Mouse (Mus musculus): Measurements from ENCODE around the gene Lsm2. TPM values are rescaled to one million over a fixed set of nuclear protein-coding genes. Genes with fewer than 3 reads are reported as not detected.
"Not testable (repeated sequence)": the region's sequence is repeated elsewhere in the genome, so short reads cannot be mapped to it uniquely, and the experiment has no call there.

Gene Lsm2
- polyA plus RNA-seq (2015; fragmentation: Nextera tagmentation; extraction: Ambion mirVana): 196 and 200 TPM in 2 replicates

DNA sequence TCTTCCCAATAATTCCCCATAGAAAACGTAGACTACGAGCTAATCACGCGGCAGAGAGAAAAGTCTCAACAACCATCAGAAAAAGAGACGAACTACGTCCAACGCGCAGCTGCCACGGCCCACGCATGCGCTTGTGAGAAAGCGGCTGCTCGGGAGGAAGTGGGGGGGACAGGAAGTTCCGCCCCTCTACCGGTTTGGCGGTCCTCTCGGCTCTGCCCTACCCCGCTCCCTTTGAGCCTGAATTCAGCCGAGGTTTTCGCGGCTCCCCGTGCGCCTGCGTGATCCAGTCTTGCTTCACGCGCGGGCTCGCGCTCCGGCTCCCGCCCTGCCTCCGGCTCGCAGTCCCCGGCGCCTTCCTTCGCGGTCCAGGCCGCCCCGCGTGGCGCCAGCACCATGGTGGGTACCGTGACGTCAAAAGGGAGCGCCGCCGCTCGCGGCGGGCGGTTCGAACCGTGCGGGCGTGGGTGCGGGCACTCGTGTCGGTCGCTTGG lies at the start of gene Lsm2:
TSS of gene Lsm2 (plus strand) at position 173 of the 491 bp plus-strand sequence.
- no peaks in the 10 kb centered on the region for H3K9me3 ChIP-seq
- H3K4me1 ChIP-seq: peaks cover 22% of the 10 kb centered on the region
- peak; percentile 95 for ATAC-seq (ENCODE audit: low FRiP score, low read depth)
- peak within 1 kb of the TSS; percentile 94 for H3K4me2 ChIP-seq (replicated peaks)
- H3K9ac ChIP-seq: peak within 1 kb of the TSS; percentile 91
- H3K27me3 ChIP-seq: no peaks in the 10 kb centered on the region
- 0% methylated on average over 58 of the region's 58 CpGs for whole genome bisulfite sequencing
- peak within 1 kb of the TSS; percentile 85 for H3K4me3 ChIP-seq
- peak within 1 kb of the TSS; percentile 99 for H3K27ac ChIP-seq
- H3K36me3 ChIP-seq: peaks cover 22% of the 10 kb centered on the region

GRCm38 (mm10) chr17:34932287-34932686 lies 49.4 kb upstream of the Lsm2 start:
- no peak for ATAC-seq (ENCODE audit: low FRiP score, low read depth)
- Histone ChIP-seq H3K4me2 (replicated peaks) (peak overlapping the region; percentile 99), H3K36me3 (peaks cover 18% of the 10 kb centered on the region), H3K27ac (no peak overlapping the region), H3K9ac (peak overlapping the region; percentile 84), H3K4me1 (peaks cover 11% of the 10 kb centered on the region), H3K4me3 (peak overlapping the region; percentile 77), H3K27me3 (no peaks in the 10 kb centered on the region), H3K9me3 (no peaks in the 10 kb centered on the region)
- WGBS: 83% methylated on average over 8 of the region's 8 CpGs

- no peak overlapping the region for H3K4me3 ChIP-seq
- 69% methylated on average over 24 of the region's 24 CpGs for WGBS
- no peak overlapping the region for H3K27ac ChIP-seq
- H3K36me3 ChIP-seq: peaks cover 18% of the 10 kb centered on the region
- H3K9me3 ChIP-seq: no peaks in the 10 kb centered on the region
- H3K27me3 ChIP-seq: no peaks in the 10 kb centered on the region
- no peak overlapping the region; the same call in 1 of the 2 replicates for H3K9ac ChIP-seq
- H3K4me2 ChIP-seq (replicated peaks): no peak overlapping the region
- ATAC-seq (ENCODE audit: low FRiP score, low read depth): no peak
- peaks cover 11% of the 10 kb centered on the region for H3K4me1 ChIP-seq
Measured at GRCm38 (mm10) chr17:34934031-34934430, 47.6 kb upstream of the Lsm2 start.

- 49% methylated on average over 8 of the region's 8 CpGs for WGBS
- H3K4me2 ChIP-seq (replicated peaks): no peak overlapping the region
- no peaks in the 10 kb centered on the region for H3K27me3 ChIP-seq
- H3K27ac ChIP-seq: no peak overlapping the region
- H3K9me3 ChIP-seq: no peaks in the 10 kb centered on the region
- H3K4me3 ChIP-seq: no peak overlapping the region
- H3K36me3 ChIP-seq: peaks cover 18% of the 10 kb centered on the region
- peak overlapping the region; percentile 36; the same call in 1 of the 2 replicates for H3K9ac ChIP-seq
- H3K4me1 ChIP-seq: peaks cover 11% of the 10 kb centered on the region
- no peak for ATAC-seq (ENCODE audit: low FRiP score, low read depth)
Measured at GRCm38 (mm10) chr17:34934830-34935229, 46.8 kb upstream of the Lsm2 start.

- H3K9ac ChIP-seq: no peak overlapping the region
- no peak for ATAC-seq (ENCODE audit: low FRiP score, low read depth)
- H3K4me2 ChIP-seq (replicated peaks): no peak overlapping the region
- H3K4me3 ChIP-seq: no peak overlapping the region
- H3K36me3 ChIP-seq: peaks cover 18% of the 10 kb centered on the region
- H3K4me1 ChIP-seq: peaks cover 9% of the 10 kb centered on the region
- 86% methylated on average over 6 of the region's 6 CpGs for WGBS
- no peak overlapping the region for H3K27ac ChIP-seq
- no peaks in the 10 kb centered on the region for H3K27me3 ChIP-seq
- H3K9me3 ChIP-seq: no peaks in the 10 kb centered on the region
Measured at GRCm38 (mm10) chr17:34937960-34938505, 43.6 kb upstream of the Lsm2 start.

DNA sequence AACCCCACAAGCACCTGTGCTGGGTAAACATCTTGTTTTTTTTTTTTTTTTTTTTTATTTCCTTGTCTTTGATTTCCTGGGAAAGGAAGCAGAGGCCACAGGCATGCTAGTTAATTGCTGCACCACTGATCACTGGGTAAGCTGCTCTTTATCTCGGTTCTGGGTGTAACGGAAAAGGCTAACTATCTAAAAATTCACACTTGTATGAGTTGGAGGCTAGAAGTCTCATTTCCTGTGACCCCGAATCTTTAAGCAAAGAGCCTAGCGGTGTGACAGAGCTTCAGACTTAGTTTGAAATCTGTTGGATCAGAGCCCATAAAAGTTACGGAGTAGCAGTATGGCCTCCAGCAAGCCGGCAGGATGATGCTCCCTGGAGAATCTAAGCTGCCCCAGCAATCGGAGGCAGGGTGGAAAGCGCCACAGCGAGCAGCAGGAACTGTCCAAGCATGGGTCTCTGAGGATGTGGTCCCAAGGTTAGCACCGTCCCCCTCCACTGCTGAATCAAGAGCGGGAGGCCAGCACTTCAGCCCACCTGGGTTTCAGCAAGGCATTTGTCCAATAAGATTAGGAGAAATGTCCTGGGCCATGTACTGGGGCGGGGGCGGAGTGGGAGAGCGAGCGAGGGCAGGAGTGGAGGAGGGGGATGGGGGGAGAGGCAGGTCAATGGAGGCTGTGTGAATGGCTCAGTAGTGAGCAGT lies 40.2 kb upstream of the Lsm2 start:
- 5% methylated on average over 15 of the region's 15 CpGs for WGBS
- 0 out of 2 replicates have a peak, but pooled peaks have one; percentile 36 for ATAC-seq (ENCODE audit: low FRiP score, low read depth)
- peak overlapping the region; percentile 48 for H3K9ac ChIP-seq
- no peaks in the 10 kb centered on the region for H3K36me3 ChIP-seq
- no peaks in the 10 kb centered on the region for H3K27me3 ChIP-seq
- H3K4me2 ChIP-seq (replicated peaks): peak overlapping the region; percentile 57
- peaks cover 9% of the 10 kb centered on the region for H3K4me1 ChIP-seq
- H3K27ac ChIP-seq: no peak overlapping the region
- peak overlapping the region; percentile 31 for H3K4me3 ChIP-seq
- no peaks in the 10 kb centered on the region for H3K9me3 ChIP-seq

DNA sequence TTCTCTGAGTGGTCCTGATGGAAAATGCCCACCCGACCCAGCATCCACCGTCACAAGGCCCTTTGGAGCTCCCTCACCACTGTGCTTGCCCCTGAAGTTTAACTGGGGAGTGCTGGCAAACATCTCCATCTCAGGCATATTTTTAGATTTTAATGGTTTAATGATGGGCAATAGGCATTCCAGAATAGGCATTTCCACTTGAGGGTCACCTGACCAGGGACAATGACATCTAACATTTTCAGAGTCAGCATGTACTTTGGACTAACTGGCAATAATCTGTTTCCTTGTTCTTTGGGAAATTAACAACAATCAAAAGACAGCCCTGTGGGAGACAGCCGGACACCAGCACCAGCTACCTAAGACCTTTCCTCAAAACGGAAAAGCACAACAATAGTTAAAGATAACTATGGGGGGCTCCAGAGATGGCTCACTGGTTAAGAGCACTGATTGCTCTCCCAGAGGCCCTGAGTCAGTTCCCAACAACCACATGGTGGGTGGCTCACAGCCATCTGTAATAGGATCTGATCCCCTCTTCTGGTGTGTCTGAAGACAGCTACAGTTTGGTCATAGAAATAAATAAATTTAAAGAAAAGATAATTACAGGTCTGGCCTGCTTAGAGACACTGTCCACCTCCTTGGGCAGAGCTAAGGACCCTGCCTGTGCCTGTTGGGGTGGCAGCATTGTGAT lies 38.4 kb upstream of the Lsm2 start:
- peaks cover 9% of the 10 kb centered on the region for H3K4me1 ChIP-seq
- H3K9me3 ChIP-seq: no peaks in the 10 kb centered on the region
- H3K27ac ChIP-seq: no peak overlapping the region
- H3K4me2 ChIP-seq (replicated peaks): no peak overlapping the region
- no peak for ATAC-seq (ENCODE audit: low FRiP score, low read depth)
- H3K9ac ChIP-seq: 0 out of 2 replicates have a peak overlapping the region, but pooled peaks have one; percentile 4
- 81% methylated on average over 4 of the region's 4 CpGs for WGBS
- no peak overlapping the region for H3K4me3 ChIP-seq
- H3K36me3 ChIP-seq: no peaks in the 10 kb centered on the region
- H3K27me3 ChIP-seq: no peaks in the 10 kb centered on the region

- Histone ChIP-seq H3K27ac (no peak overlapping the region), H3K4me3 (no peak overlapping the region), H3K4me1 (peaks cover 9% of the 10 kb centered on the region), H3K36me3 (peaks cover 1% of the 10 kb centered on the region), H3K27me3 (no peaks in the 10 kb centered on the region), H3K4me2 (replicated peaks) (no peak overlapping the region), H3K9ac (no peak overlapping the region), H3K9me3 (no peaks in the 10 kb centered on the region)
- ATAC-seq (ENCODE audit: low FRiP score, low read depth): no peak
Measured at GRCm38 (mm10) chr17:34944362-34944761, 37.3 kb upstream of the Lsm2 start.

DNA sequence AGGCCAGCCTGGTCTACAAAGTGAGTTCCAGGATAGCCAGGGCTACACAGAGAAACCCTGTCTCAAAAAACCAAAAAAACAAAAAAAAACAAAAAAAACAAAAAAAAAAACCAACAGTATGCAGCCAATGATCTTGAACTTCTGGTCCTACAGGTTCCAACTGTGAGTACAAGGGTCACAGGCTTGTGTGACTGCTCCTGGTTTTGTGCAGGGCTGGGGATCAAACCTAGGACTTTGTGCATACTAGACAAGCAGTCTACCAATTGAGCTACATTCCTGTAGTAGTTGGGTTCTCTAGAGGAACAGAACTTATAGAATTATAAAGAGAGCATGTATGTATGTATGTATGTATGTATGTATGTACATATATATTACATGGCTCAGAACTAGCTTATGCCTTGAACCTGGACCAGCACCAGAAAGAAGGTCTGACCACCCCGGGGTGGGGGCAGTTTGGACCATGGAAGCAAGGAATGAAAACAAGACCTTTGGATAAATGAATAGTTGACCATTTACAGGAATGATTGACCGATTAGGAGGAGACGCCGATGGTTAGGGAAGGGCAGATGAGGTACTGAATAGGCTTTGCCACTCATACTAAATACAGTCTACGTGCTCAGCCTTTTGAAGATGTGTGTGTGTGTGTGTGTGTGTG lies 35.0 kb upstream of the Lsm2 start:
- no peak overlapping the region for H3K9ac ChIP-seq
- H3K4me1 ChIP-seq: peaks cover 18% of the 10 kb centered on the region
- H3K4me3 ChIP-seq: no peak overlapping the region
- no peak for ATAC-seq (ENCODE audit: low FRiP score, low read depth)
- no peaks in the 10 kb centered on the region for H3K27me3 ChIP-seq
- no peaks in the 10 kb centered on the region for H3K9me3 ChIP-seq
- H3K27ac ChIP-seq: no peak overlapping the region
- WGBS: 91% methylated on average over 5 of the region's 5 CpGs
- no peak overlapping the region for H3K4me2 ChIP-seq (replicated peaks)
- peaks cover 19% of the 10 kb centered on the region for H3K36me3 ChIP-seq

- Histone ChIP-seq H3K27me3 (no peaks in the 10 kb centered on the region), H3K27ac (no peak overlapping the region), H3K9me3 (no peaks in the 10 kb centered on the region), H3K4me1 (peaks cover 13% of the 10 kb centered on the region), H3K9ac (no peak overlapping the region), H3K4me2 (replicated peaks) (no peak overlapping the region), H3K36me3 (peaks cover 19% of the 10 kb centered on the region), H3K4me3 (no peak overlapping the region)
- WGBS: 21% methylated on average over 8 of the region's 8 CpGs
- no peak for ATAC-seq (ENCODE audit: low FRiP score, low read depth)
Measured at GRCm38 (mm10) chr17:34947606-34948005, 34.1 kb upstream of the Lsm2 start.

DNA sequence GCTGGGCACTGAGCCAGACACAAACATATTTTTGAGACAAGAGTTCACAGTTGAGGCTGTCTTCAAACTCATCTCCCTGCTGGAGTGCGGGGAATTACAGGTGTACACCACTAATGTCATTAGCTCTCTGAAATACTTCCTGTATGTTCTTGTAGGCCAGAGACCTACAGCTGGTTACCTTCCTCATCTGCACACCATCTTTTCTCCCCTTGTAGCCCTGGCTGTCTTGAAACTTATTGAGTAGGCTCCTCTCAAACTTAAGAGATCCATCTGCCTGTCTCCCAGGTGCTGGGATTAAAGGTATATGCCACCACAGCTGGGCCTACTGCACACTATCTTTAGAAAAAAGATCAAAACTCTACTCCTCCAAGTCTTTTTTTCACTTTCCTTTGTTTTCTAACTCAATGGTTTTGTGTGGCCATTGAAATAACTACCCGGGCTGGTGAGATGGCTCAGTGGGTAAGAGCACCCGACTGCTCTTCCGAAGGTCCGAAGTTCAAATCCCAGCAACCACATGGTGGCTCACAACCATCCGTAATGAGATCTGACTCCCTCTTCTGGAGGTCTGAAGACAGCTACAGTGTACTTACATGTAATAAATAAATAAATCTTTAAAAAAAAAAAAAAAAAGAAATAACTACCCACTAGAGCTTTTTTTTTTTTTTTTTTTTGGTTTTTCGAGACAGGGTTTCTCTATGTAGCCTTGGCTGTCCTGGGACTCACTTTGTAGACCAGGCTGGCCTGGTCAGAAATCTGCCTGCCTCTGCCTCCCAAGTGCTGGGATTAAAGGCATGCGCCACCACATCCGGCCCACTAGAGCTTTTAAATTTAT lies 32.7 kb upstream of the Lsm2 start:
- not testable (repeated sequence) for H3K9me3 ChIP-seq; H3K4me3 ChIP-seq; H3K27me3 ChIP-seq; H3K9ac ChIP-seq; ATAC-seq (ENCODE audit: low FRiP score, low read depth); H3K4me2 ChIP-seq (replicated peaks)
- Histone ChIP-seq H3K27ac (0 out of 2 replicates have a peak overlapping the region, but pooled peaks have one; percentile 94), H3K36me3 (peaks cover 19% of the 10 kb centered on the region), H3K4me1 (peaks cover 13% of the 10 kb centered on the region)
- 61% methylated on average over 9 of the region's 9 CpGs for WGBS

Data from limb, embryonic 13.5 days (tissue).